Mouse (Mus musculus): Measurements from ENCODE around the gene 2700097O09Rik.
"Not testable (repeated sequence)": the region's sequence is repeated elsewhere in the genome, so short reads cannot be mapped to it uniquely, and the experiment has no call there.

2700097O09Rik gene

GRCm38 (mm10) chr12:55079726-55080600, at the start of gene 2700097O09Rik, which contains the start of gene Srp54a:
TSS of gene 2700097O09Rik (minus strand) at chr12:55080110.
TSS of gene Srp54a (plus strand) at chr12:55080262.
- DNase-seq (ENCODE audit: low read depth, low spot score), result peak; percentile 85

GRCm38 (mm10) chr12:55124731-55125130, 44.8 kb upstream of the 2700097O09Rik start:
- DNase-seq (ENCODE audit: low read depth, low spot score), result not testable (repeated sequence)

- DNase-seq (ENCODE audit: low read depth, low spot score), result not testable (repeated sequence)
Measured at GRCm38 (mm10) chr12:55124242-55124641, 44.3 kb upstream of the 2700097O09Rik start, which contains the start of gene Fam177a. TSS of gene Fam177a (plus strand) at chr12:55124469.

- DNase-seq (ENCODE audit: low read depth, low spot score), result not testable (repeated sequence)
Measured at GRCm38 (mm10) chr12:55112616-55113015, 32.7 kb upstream of the 2700097O09Rik start.

DNA sequence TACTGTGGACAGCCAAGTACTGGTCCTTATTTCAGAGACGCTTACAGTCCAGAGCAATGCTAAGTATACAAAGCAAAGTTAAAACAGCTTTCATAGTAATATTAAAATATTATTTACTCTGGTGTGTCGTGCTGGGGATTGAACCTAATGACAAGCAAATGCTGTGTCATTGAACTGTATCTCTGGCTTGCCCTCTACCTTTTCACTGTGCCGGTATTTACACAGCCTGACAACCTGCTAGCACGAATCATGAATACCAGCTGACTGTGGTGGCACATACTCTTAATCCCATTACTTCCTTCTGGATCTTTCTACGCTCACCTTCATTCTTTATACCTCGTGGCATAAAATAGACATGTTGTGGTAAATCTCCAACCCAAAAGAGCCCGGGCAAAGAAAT, 12.2 kb upstream of the 2700097O09Rik start:
- DNase-seq (ENCODE audit: low read depth, low spot score), result not testable (repeated sequence)

- peak; percentile 12 for DNase-seq (ENCODE audit: low read depth, low spot score)
Measured at GRCm38 (mm10) chr12:55080601-55080942, 662 bp upstream of the 2700097O09Rik start.

DNA sequence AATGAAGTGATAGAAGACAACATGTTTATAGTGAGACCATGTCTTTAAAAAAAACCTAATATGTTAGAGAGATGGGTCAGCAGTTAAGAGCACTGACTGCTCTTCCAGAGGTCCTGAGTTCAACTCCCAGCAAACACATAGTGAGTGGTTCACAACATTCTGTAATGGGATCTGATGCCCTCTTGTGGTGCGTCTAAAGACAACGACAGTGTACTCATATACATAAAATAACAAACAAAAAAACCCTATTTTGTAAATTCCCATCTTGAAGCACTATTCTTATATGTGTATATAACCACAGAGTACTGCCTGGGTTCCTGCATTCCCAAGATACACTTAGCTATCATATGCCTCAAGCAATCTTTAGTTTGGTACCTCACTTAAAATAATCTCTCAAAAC, 1.2 kb downstream of the 2700097O09Rik start:
- not testable (repeated sequence) for DNase-seq (ENCODE audit: low read depth, low spot score)

DNA sequence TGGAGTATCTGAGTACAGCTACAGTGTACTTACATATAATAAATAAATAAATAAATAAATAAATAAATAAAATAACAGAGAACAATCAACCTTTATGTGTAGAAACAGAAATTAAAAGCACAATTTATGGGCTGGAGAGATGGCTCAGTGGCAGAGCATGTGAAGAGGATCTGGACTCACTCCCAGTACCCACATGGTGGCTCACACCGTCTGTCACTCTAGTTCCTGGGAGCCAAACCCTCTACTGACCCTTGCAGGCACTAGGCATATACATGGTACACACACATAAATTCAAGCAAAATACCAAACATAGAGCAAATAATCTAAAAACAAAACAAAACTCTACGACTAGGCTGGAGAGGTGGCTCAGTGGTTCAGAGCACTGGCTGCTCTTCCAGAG, 4.6 kb downstream of the 2700097O09Rik start:
- no peak for DNase-seq (ENCODE audit: low read depth, low spot score)

- no peak for DNase-seq (ENCODE audit: low read depth, low spot score)
Measured at GRCm38 (mm10) chr12:55073686-55074085, 6.2 kb downstream of the 2700097O09Rik start.

DNA sequence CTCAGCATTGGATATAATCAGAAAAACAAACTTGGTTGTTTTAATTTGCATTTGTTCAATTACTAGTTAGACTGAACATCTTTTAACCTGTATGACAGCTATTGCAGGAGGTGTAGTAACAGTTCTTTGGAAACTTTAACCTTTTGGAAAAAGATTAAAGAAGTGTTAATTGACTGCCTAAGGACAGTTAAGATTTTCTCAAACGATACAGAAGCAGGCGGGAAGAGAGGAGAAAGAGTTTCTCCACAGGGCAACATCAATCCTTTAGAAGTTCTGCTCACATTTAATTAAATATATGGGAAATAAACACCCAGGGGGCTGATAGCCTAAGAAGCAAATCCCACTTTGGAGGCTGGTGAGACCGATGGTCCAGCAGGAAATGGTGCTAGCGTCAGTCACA, 7.4 kb downstream of the 2700097O09Rik start:
- no peak for DNase-seq (ENCODE audit: low read depth, low spot score)

GRCm38 (mm10) chr12:55062141-55062540, 17.8 kb downstream of the 2700097O09Rik start:
- no peak for DNase-seq (ENCODE audit: low read depth, low spot score)

- DNase-seq (ENCODE audit: low read depth, low spot score), result no peak
Measured at GRCm38 (mm10) chr12:55061006-55061405, 18.9 kb downstream of the 2700097O09Rik start.

GRCm38 (mm10) chr12:55060212-55060898, 19.6 kb downstream of the 2700097O09Rik start:
- no peak for DNase-seq (ENCODE audit: low read depth, low spot score)

- no peak for DNase-seq (ENCODE audit: low read depth, low spot score)
Measured at GRCm38 (mm10) chr12:55059812-55060211, 20.1 kb downstream of the 2700097O09Rik start.

GRCm38 (mm10) chr12:55058865-55059615, 20.9 kb downstream of the 2700097O09Rik start:
- DNase-seq (ENCODE audit: low read depth, low spot score), result no peak

DNA sequence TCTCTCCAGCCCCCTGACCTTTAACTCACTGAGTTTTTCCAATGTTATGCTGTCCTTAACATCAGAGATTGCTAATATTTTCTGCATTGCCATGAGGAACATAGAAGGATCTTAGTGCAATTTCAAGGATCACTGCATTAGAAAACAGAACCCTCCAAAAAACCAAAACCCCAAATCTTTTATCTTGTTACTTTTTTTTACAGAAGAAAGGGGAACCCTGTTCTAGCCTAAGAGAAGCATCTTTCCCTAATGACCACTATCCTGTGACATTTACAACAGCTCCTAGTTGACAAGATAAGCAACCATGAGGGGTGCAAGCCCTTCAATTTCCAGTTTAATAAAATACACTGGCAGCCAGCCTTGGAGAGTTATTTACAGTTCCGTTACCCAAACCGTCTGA, 23.2 kb downstream of the 2700097O09Rik start:
- no peak for DNase-seq (ENCODE audit: low read depth, low spot score)

DNA sequence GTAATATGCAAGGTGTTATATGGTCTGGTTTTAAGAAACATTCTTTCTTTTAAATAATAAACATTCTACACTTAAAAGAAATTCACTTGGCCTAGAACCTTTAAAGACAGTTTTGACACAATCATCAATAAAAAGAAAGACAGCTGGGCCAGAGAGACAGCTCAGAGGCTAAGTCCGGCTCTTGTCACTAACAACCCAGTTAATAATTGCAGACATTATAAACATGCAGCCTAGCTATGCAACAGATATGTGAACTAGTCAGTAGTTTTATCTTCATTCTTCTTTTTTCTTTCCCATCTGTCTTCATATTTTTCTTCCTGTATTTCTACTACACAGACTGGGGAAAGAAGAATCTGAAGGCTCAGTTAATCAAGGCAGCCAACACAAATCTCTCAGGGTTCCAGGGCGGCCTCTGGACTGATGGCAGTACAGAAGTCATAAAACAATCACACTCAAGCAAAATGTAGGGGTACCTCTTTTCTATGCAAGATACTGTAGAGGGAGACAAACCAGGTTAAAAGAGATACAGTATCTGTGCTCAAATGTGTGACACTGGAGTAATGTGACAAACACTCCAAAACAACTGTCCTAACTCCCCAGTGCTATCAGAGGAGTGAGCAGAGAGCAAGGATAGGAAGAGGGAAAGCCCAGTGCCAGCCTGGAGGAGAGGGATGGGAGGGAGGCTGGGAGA, 25.2 kb downstream of the 2700097O09Rik start:
- no peak for DNase-seq (ENCODE audit: low read depth, low spot score)

DNA sequence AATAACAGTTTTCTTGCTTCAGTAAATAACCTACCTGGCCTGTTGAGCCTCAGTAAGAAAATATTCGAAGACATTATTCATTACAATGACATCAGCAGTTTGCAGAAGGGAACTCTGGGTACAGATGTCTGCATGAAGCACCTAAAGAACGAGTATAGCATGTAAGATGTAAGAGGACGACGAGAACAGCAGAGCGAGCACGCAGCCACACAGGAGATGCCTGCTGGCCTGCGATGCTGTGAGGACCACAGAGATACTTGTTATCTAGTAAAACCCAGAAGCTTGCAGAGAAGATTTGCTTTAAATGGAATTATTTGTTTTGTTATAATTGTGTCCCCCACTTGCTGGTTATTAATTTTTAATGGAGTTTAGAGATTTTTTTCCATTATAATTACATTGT, 26.6 kb downstream of the 2700097O09Rik start:
- no peak for DNase-seq (ENCODE audit: low read depth, low spot score)

- DNase-seq (ENCODE audit: low read depth, low spot score), result no peak
Measured at GRCm38 (mm10) chr12:55051210-55052173, 28.4 kb downstream of the 2700097O09Rik start.

DNA sequence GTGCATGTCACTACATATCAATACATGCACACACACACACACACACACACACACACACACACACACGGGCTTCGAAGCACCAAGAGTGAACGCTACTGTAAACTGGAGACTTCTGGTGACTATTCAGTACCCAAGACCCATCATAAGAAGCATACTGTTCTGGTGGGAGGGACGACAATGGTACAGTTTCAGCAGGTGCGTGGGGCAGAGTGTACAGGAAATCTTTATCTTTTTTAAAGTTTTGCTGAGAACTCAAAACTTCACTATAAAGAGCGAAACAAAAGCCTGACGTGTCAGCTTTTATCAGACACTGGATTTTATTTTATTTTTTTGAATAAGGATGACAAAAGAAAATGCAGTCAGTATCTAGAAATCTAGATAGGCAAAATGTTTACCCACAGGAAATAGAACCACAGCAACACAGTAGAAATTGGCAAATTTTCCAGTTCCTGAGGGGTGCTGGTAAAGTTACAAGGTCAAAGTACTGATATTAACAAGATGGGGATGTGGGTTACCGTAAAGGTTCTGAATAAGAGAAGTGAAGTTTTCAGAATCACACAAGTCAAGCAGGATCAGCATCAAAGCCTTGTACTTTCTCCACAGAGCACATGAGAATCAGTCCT, 30.1 kb downstream of the 2700097O09Rik start:
- no peak for DNase-seq (ENCODE audit: low read depth, low spot score)

Data from brain, embryonic 18.5 days (tissue).